Comparison of ENCODE assay signal across 29 mouse cellular contexts in the genomic region with DNA sequence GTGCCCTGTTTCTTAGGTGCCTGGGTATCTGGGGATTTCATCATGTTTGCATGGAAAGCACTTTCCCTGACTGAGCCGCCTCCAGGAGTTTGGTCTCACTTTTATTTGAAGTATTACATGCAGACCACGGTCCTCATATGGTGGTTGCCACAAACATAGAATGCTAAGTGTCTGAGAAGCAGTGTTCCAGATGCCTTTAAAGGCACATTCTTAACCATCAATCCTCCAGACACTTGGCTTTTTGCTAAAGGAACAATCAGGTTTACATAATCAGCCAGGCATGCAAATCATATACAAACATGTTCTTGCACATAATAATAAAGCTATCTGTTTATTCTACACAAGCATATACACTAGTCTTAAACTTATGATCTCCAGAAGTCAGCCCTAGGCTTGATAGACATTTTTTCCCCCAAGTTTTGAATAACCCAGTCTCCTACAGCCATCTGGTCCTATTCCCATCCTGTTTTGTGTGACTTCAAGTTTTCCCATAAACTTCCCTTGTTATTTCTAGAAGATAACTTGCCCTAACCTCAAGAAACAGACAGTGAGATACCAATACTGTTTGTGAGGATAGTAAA. TPM values are rescaled to one million over a fixed set of nuclear protein-coding genes. Genes with fewer than 3 reads are reported as not detected.
DNase-seq lines count a peak whose midpoint lies in the region; ATAC-seq and TF ChIP-seq lines count a peak whose summit lies in the region.
"Had no signal": no experiment of that assay in that cellular context is flagged by ENCODE, and none has a peak within 500 bp of the region (broad histone marks: within the 10 kb centered on the region; RNA-seq: fewer than 3 reads in every experiment).

No protein-coding gene starts in this region.

- no peak overlapping the region for H3K9ac ChIP-seq in embryonic facial prominence, embryonic 15.5 days
- H3K9ac ChIP-seq in lung, embryonic 15.5 days: no peak overlapping the region
- no peak overlapping the region for H3K9ac ChIP-seq in intestine, embryonic 14.5 days (ENCODE audit: low read length)
- H3K9ac ChIP-seq in stomach, embryonic 15.5 days: no peak overlapping the region
- H3K9ac ChIP-seq: forebrain, embryonic 15.5 days; heart, embryonic 13.5 days; hindbrain, embryonic 14.5 days; limb, embryonic 13.5 days had no signal

- H3K36me3 ChIP-seq in embryonic facial prominence, embryonic 15.5 days: peaks cover 31% of the 10 kb centered on the region
- H3K36me3 ChIP-seq in embryonic facial prominence, embryonic 10.5 days (replicated peaks): peaks cover 44% of the 10 kb centered on the region
- peaks cover 34% of the 10 kb centered on the region for H3K36me3 ChIP-seq in lung, embryonic 15.5 days
- peaks cover 33% of the 10 kb centered on the region for H3K36me3 ChIP-seq in intestine, embryonic 14.5 days (ENCODE audit: control insufficient read depth, insufficient read depth, low read length)
- H3K36me3 ChIP-seq in stomach, embryonic 15.5 days: peaks cover 22% of the 10 kb centered on the region

- 55% methylated on average over 2 of the region's 2 CpGs for WGBS in embryonic facial prominence, embryonic 15.5 days
- 87% methylated on average over 2 of the region's 2 CpGs for WGBS in embryonic facial prominence, embryonic 10.5 days
- 30% methylated on average over 2 of the region's 2 CpGs for WGBS in lung, embryonic 15.5 days
- 51% methylated on average over 2 of the region's 2 CpGs for WGBS in intestine, embryonic 14.5 days
- WGBS in stomach, embryonic 15.5 days: 59% methylated on average over 2 of the region's 2 CpGs

- peak overlapping the region; percentile 1; the same call in 1 of the 2 replicates for H3K27ac ChIP-seq in embryonic facial prominence, embryonic 15.5 days (replicated peaks)
- no peak overlapping the region for H3K27ac ChIP-seq in embryonic facial prominence, embryonic 10.5 days (replicated peaks)
- H3K27ac ChIP-seq in lung, embryonic 15.5 days: peak overlapping the region; percentile 86
- H3K27ac ChIP-seq in intestine, embryonic 14.5 days (ENCODE audit: low read depth): peak overlapping the region; percentile 44
- peak overlapping the region; percentile 72 for H3K27ac ChIP-seq in stomach, embryonic 15.5 days
- no peak overlapping the region for H3K27ac ChIP-seq in left cerebral cortex, adult 2 months
- H3K27ac ChIP-seq: gastrocnemius, adult 2 months; heart, adult 2 months; heart, embryonic 13.5 days; hindbrain, embryonic 14.5 days; limb, embryonic 13.5 days had no signal

- TF ChIP-seq CTCF in left cerebral cortex, adult 2 months (IDR thresholded peaks at IDR 0.05): no peak

- intact Hi-C loops in left cerebral cortex, adult 2 months (cut with DNase I): no loop called here

- H3K4me1 ChIP-seq in embryonic facial prominence, embryonic 15.5 days: peaks cover 14% of the 10 kb centered on the region
- H3K4me1 ChIP-seq in embryonic facial prominence, embryonic 10.5 days: peaks cover 9% of the 10 kb centered on the region
- H3K4me1 ChIP-seq in lung, embryonic 15.5 days: peaks cover 30% of the 10 kb centered on the region
- H3K4me1 ChIP-seq in intestine, embryonic 14.5 days (replicated peaks; ENCODE audit: control insufficient read depth, insufficient read depth, low read length): peaks cover 4% of the 10 kb centered on the region; the same call in 1 of the 2 replicates
- peaks cover 12% of the 10 kb centered on the region for H3K4me1 ChIP-seq in stomach, embryonic 15.5 days

- no peaks in the 10 kb centered on the region for H3K27me3 ChIP-seq in embryonic facial prominence, embryonic 15.5 days
- H3K27me3 ChIP-seq in embryonic facial prominence, embryonic 10.5 days (replicated peaks; ENCODE audit: low read depth, poor library complexity, severe bottlenecking): peaks cover 21% of the 10 kb centered on the region
- no peaks in the 10 kb centered on the region for H3K27me3 ChIP-seq in lung, embryonic 15.5 days
- no peaks in the 10 kb centered on the region for H3K27me3 ChIP-seq in intestine, embryonic 14.5 days (replicated peaks; ENCODE audit: control insufficient read depth, insufficient read depth, low read length)
- H3K27me3 ChIP-seq in stomach, embryonic 15.5 days (replicated peaks): no peaks in the 10 kb centered on the region
- H3K27me3 ChIP-seq: forebrain, embryonic 15.5 days; Patski had no signal

- H3K4me3 ChIP-seq in embryonic facial prominence, embryonic 15.5 days (replicated peaks): no peak overlapping the region
- H3K4me3 ChIP-seq in embryonic facial prominence, embryonic 10.5 days: no peak overlapping the region
- H3K4me3 ChIP-seq in lung, embryonic 15.5 days: no peak overlapping the region
- no peak overlapping the region for H3K4me3 ChIP-seq in intestine, embryonic 14.5 days (ENCODE audit: low read depth, low read length)
- no peak overlapping the region for H3K4me3 ChIP-seq in stomach, embryonic 15.5 days (replicated peaks)
- no peak overlapping the region for H3K4me3 ChIP-seq in left cerebral cortex, adult 2 months
- H3K4me3 ChIP-seq: forebrain, embryonic 15.5 days; gastrocnemius, adult 2 months; heart, adult 2 months; heart, embryonic 13.5 days; limb, embryonic 13.5 days had no signal

- H3K9me3 ChIP-seq in embryonic facial prominence, embryonic 15.5 days (replicated peaks): no peaks in the 10 kb centered on the region
- H3K9me3 ChIP-seq in embryonic facial prominence, embryonic 10.5 days: no peaks in the 10 kb centered on the region
- no peaks in the 10 kb centered on the region for H3K9me3 ChIP-seq in lung, embryonic 15.5 days
- H3K9me3 ChIP-seq in intestine, embryonic 14.5 days (ENCODE audit: control insufficient read depth, low read length): no peaks in the 10 kb centered on the region
- H3K9me3 ChIP-seq in stomach, embryonic 15.5 days: no peaks in the 10 kb centered on the region
- H3K9me3 ChIP-seq: forebrain, embryonic 15.5 days; G1E; heart, embryonic 13.5 days; limb, embryonic 13.5 days had no signal

- H3K4me2 ChIP-seq in embryonic facial prominence, embryonic 15.5 days (replicated peaks): no peak overlapping the region
- H3K4me2 ChIP-seq in lung, embryonic 15.5 days: no peak overlapping the region
- no peak overlapping the region for H3K4me2 ChIP-seq in intestine, embryonic 14.5 days (ENCODE audit: low read length)
- no peak overlapping the region for H3K4me2 ChIP-seq in stomach, embryonic 15.5 days
- H3K4me2 ChIP-seq: forebrain, embryonic 15.5 days; heart, embryonic 13.5 days; hindbrain, embryonic 14.5 days; limb, embryonic 13.5 days; liver, embryonic 11.5 days had no signal

- no peak for ATAC-seq in embryonic facial prominence, embryonic 15.5 days (ENCODE audit: insufficient number of reproducible peaks, low FRiP score, low TSS enrichment, low read depth)
- peak; percentile 73 for ATAC-seq in lung, embryonic 15.5 days (ENCODE audit: borderline replicate concordance, extremely low read depth, low FRiP score, low TSS enrichment)
- no peak for ATAC-seq in intestine, embryonic 14.5 days (replicated peaks; ENCODE audit: low FRiP score, low TSS enrichment, low read depth)
- no peak for ATAC-seq in stomach, embryonic 15.5 days (ENCODE audit: insufficient read depth, low FRiP score, low read depth)
- ATAC-seq: forebrain, embryonic 15.5 days; midbrain, embryonic 16.5 days; Patski had no signal

- no peak for DNase-seq in embryonic facial prominence, embryonic 10.5 days (ENCODE audit: low spot score)
- DNase-seq in lung, postnatal 14 days: no peak
- DNase-seq in intestine, embryonic 14.5 days (ENCODE audit: low spot score): no peak
- DNase-seq in left cerebral cortex, adult 2 months (ENCODE audit: extremely low spot score in 1 of 2, low spot score in 2 of 2): no peak
- no peak for DNase-seq in kidney, adult 9 months
- DNase-seq: adrenal gland, postnatal 25 days; cerebellum, adult 18-20 months; cerebellum, postnatal 14 days; gastrocnemius, adult 2 months; gastrocnemius, postnatal 36 days; heart, adult 2 months; heart, postnatal 10 days; kidney, adult 8-10 months; kidney, postnatal 10 days; right cerebral cortex, postnatal 25 days; thymus, postnatal 4 days had no signal

RNA-seq across cellular contexts. Expression of a gene that starts 5.5 kb away (rescaled TPM):
- polyA plus RNA-seq in embryonic facial prominence, embryonic 15.5 days (2015; fragmentation: Nextera tagmentation; extraction: Ambion mirVana): 2.4 and 2.7 TPM in 2 replicates
- 0.08 and 0.17 TPM in 2 replicates for polyA plus RNA-seq in embryonic facial prominence, embryonic 10.5 days (2016; fragmentation: Nextera tagmentation; extraction: Ambion mirVana)
- 63.0 and 66.7 TPM in 2 replicates for polyA plus RNA-seq in lung, embryonic 15.5 days (2015; fragmentation: Nextera tagmentation; extraction: Ambion mirVana)
- polyA plus RNA-seq in intestine, embryonic 14.5 days (2014; fragmentation: Nextera tagmentation; extraction: Ambion mirVana): 215 and 231 TPM in 2 replicates
- 198 and 229 TPM in 2 replicates for polyA plus RNA-seq in stomach, embryonic 15.5 days (2015; fragmentation: Nextera tagmentation; extraction: Ambion mirVana)
- total RNA-seq in left cerebral cortex, adult 2 months (2021): 1 to 10 TPM; 4.7 to 5.0 TPM
- total RNA-seq: hematopoietic stem cell, adult 5-6 weeks; neutrophil, adult 5-6 weeks had no signal

RNA-seq across cellular contexts. Expression of a gene that starts 20.6 kb away (rescaled TPM):
- polyA plus RNA-seq in embryonic facial prominence, embryonic 15.5 days (2015; fragmentation: Nextera tagmentation; extraction: Ambion mirVana): 145 and 156 TPM in 2 replicates
- 149 and 151 TPM in 2 replicates for polyA plus RNA-seq in embryonic facial prominence, embryonic 10.5 days (2016; fragmentation: Nextera tagmentation; extraction: Ambion mirVana)
- 154 and 164 TPM in 2 replicates for polyA plus RNA-seq in lung, embryonic 15.5 days (2015; fragmentation: Nextera tagmentation; extraction: Ambion mirVana)
- polyA plus RNA-seq in intestine, embryonic 14.5 days (2014; fragmentation: Nextera tagmentation; extraction: Ambion mirVana): 135 and 151 TPM in 2 replicates
- 149 and 157 TPM in 2 replicates for polyA plus RNA-seq in stomach, embryonic 15.5 days (2015; fragmentation: Nextera tagmentation; extraction: Ambion mirVana)
- total RNA-seq in left cerebral cortex, adult 2 months (2021): 10 to 100 TPM; 48.6 to 50.0 TPM

Comparison
In these comparisons a context has a peak if more than half of its experiments do, and no peak if none do; other contexts are left out.
1. H3K27ac ChIP-seq: peak in embryonic facial prominence, embryonic 15.5 days (single experiment), lung, embryonic 15.5 days (single experiment), intestine, embryonic 14.5 days (single experiment) and stomach, embryonic 15.5 days (single experiment); none in embryonic facial prominence, embryonic 10.5 days (single experiment) and left cerebral cortex, adult 2 months (single experiment).
2. RNA of a gene that starts 5.5 kb away (polyA plus RNA-seq): 215 to 231 TPM in intestine, embryonic 14.5 days, 198 to 229 TPM in stomach, embryonic 15.5 days and 63.0 to 66.7 TPM in lung, embryonic 15.5 days; 2.4 to 2.7 TPM in embryonic facial prominence, embryonic 15.5 days and 0.08 to 0.17 TPM in embryonic facial prominence, embryonic 10.5 days; every median in the first group is over 10 times any median in the second.